Mouse (Mus musculus) right cerebral cortex, postnatal 25 days (tissue): ENCODE results near the gene Cela2a.

Experiments used
- DNase-seq: peaks from one replicate; pipeline ENCODE4 v3.0.0; 2022

Gene Cela2a

DNA sequence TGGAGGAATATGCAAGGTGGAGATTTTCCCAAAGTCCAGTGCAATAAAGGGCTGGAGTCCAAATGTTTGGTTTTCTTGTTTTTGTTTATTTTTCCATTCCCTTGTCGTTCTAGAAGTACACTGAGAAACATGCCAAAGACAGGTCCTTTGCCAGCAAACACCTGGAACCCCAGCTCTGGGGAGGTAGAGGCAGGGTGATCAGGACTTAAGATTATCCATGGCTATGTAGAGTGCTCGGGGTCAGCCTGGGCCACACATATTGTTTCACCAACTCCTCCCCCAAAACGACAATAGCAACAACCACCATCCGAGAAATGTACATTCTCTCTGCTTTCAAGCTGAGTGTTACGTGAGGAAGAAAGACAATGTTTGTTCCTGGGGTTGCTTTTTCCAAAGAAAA, at the start of gene Cela2a:
Cela2a (minus strand) TSS at position 101 of the 400 bp plus-strand sequence.
- DNase-seq = no peak

DNA sequence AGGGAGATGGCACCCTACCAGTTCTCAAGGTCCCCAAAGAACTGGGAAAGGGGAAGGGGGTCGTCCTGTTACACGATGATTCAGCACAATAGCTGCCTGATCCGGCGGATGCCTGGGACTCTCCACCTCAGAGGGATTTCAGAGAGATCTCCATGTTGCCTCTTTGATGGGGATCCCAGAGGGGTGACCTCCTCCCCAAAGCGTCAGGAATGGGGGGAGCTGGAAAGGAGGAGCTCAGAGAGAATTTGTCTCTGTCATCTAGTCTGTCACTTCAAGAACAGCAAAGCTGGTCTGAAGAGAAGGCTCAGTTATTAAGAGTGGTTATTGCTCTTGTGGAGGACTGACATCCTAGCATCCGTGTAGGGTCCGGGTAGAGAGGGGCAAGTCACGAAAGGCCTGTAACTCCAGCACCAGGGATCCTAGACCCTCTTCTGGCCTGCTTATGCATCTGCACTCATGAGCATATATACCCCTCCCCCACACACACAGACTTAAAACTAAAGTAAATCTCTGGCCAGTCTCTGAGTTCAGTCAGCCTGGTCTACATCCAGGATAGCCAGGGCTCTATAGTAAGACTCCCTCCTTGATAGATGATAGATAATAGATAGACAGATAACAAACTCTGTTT, 49.6 kb upstream of the Cela2a start:
- DNase-seq = no peak

DNA sequence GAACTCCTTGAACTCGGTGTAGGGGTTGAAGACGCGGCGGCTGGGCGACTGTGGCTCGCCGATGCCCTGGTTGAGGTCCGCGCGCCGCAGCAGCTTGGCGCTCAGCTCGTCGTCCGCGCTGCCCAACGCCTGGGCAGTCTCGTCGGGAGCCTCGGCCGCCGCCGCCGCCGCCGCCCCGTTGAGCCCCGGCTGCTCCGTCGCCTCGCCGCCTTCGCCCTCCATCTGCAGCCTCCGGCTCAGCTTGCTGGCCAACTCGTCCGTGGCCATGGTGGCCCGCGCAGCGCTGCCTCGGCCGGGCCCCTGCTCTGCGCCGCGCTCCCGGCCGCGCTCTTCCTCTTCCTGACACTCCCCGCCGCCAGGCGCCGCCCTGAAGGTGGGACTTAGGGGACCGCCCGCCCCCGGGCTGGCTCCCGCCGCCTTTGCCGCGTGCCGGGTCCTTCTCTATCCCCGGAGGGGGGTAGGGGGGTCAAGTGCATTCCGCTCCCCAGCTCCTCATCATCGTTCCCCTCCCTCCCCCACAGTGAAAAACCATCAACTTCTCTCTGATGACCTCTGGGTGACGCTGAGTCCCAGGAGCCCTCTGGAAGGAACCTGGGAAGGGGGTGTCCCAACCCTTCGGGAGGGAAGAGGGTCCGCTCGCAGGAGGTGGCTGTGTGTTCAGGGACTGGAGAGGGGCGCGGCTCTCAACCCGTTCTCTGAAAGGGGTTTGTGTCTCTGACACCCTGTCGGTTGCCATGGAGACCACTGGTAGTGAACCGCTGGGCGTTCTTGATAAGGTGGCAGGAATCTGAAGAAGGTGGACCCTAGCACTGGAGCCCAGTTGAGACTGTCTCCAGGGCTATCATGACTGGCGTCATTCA, 48.9 kb upstream of the Cela2a start, which contains the start of gene Efhd2:
Efhd2 (minus strand) TSS at position 320 of the 860 bp plus-strand sequence.
- peak; percentile 87 for DNase-seq

DNA sequence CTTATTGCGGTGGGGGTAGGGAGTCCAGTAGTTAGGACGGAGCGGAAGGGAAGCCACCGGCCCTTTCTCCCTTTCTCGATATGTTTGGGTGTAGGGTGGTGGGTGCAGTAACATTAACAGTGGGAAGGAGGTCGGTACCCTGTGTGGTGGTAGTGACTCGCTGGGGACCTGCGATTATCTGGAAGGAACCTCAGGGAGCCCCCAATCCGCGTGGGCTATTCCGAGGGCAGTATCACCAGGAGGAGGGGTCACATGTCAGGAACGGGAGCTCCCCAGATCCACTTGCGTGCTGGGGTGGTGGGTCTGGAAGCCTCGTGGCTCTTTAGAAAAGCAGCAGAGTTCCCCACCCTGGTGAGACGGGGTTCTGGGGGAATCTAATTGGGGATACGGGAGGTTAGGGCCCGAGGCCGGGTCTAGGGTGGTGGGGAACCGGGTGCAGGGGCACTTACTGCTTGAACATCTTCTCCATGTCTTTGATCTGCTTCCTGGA, 48.2 kb upstream of the Cela2a start:
- no peak for DNase-seq

DNA sequence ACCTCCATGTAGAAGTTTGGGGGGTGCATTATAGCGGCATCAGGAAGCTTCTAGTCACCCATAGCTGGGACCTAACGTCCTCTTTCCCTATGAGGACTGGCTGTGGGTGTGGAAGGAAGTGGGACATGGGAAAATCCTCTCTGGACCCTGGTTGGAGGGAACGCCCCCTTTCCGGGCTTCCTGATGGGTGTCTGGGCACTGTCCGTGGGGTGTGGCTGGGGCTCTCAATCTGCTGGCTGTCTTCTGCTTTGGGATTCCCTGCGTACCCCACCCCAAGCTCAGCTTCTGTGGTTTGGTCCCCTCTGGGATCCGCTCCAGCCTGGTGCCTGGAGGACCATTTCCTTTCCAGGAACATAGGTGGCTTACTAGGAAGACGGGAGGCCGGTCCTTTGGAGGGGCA, 47.0 kb upstream of the Cela2a start:
- DNase-seq = no peak

DNA sequence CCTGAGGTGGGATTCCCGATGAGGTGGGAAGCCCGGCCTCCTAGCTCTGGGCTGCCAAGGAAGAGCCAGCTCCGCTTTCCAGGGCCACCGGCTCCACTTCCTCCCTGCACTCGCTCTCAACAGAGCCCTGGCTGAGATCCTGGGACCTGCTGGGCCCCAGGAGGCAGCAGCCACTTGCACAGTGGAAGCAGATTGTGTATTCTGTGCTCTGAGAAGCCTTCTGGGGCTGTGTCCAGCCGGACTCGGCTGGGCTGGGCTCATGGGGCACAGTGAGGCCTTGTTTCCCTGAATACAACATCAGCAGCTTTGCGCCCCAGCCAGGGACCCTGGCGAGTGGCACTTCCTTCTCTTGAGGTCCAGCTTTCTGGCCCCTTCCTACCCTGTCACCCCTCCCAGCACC, 45.9 kb upstream of the Cela2a start:
- DNase-seq = peak; percentile 69

DNA sequence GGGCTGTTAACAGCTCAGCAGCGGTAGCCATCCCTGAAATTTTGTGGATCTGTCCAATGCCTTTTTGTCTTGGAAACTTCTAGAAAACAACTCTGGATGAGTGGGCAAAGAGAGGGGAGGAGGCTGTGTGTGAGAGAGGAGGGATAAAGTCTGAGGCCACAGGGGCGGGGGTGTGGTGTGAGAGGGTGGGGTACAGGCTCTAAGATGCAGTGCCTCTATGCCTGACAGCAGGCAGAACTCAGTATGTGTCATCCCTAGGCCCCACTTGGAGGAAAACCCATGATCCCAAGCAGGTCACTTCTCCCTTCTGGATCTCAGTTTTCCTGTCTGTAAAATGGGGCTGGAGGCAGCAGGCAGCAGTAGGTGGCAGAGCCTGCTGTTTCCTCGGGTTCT, 45.4 kb upstream of the Cela2a start:
- DNase-seq = peak; percentile 6

DNA sequence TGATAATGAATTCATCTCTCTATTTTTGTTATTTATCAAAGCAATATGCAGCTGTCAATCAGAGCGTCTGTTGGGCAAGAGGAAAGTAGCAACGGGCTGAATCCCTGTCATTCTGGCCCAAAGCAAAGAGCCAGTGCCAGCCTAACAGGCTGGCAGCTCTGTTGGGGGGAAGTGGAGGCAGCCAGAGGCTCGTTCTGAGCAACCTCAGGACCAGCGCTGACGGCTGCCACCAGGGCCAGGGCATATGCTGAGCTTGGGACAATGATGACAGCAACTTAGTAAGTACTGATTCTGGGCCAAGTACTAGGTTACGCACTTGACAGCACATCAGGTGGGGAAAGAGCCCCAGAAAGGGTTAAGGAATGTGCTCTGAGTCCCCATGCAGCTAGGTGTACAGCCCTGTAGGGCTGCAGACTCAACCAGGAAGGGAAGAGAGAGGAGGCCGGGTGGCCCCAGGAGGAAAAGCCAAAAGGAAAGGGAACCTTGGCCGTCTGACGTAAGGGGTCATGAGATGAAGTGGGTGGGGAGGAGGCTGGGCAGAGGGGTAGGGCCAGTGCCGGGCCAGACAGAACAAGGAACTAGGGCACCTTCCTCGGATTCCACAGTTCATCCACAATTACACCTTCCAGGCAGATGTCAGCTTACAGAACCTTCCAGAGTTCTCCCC, 44.8 kb upstream of the Cela2a start:
- DNase-seq = peak; percentile 7

DNA sequence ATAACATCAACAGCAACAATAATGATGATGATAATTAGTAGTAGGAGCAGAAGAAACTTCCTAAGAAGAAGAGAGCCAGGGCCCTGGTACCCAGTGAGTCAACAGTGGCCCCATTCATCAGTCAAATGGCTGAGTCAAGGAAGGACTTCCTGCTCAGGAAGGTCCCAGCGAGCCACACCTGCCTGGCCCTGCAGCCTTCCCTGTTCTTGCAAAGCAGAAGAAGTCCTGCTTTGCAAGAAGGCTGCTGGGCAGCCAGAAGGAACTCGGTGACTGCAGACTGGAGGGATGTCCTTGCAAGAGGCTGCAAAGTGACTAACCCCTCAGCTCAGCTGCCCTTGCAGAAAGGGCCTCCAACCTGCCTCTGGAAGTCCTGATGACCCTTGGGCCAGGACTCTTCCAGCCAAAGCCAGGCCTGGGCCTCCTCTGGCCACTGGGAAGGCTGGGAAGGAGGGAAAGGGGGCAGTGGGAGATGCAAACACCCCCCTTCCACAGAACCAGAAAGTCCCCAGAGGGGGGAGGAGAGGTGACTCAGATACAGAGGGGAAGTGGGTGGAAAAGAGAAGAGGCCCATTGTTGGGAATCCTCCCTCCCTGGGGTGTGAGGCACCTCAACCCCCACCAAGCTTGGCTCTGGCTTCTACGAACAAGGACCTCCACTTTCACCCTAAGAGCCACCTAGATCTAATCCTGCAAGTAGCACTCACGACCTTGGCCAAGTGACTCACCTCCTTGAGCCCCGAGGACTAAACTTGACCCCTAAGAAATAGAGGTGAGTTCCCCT, 43.7 kb upstream of the Cela2a start:
- DNase-seq = no peak

DNA sequence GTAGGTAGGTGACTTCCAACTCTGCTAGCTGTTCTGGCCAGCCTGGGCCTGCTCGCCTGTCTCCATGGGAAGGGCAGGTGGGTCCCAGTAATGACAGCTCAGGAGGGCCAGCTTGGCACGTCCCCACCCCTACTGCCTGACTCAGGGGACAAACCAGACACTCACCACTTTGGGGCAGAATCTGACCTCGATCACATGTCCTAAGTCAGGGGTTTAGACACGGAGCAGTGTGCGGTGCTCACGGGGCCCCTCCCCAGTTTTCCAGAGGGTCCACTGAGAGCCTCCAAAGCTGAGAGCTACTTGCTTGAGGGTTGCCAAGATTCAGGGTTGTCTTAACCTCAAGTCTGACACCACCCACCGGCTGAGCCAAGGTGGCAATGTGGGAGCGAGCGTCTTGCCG, 42.1 kb upstream of the Cela2a start:
- no peak for DNase-seq

DNA sequence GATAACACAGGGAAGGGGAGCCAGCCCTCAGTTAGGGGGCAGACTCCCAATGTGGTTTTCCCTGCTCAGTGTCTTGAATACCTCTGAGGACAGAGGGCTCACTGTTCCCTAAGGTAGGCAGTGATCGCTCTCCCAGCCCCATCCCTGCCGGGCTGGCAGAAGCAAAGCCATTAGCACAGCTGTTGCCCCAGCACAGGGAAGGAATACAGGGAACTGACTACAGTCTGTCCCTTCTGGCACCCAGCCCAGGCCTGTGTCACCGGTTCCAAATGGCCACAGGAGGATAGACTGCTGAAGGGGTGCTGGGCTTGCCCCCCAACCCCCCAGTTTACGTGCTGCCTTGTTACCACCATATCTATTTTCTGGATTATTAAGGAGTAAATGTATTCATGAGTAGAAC, 41.5 kb upstream of the Cela2a start:
- DNase-seq = no peak

DNA sequence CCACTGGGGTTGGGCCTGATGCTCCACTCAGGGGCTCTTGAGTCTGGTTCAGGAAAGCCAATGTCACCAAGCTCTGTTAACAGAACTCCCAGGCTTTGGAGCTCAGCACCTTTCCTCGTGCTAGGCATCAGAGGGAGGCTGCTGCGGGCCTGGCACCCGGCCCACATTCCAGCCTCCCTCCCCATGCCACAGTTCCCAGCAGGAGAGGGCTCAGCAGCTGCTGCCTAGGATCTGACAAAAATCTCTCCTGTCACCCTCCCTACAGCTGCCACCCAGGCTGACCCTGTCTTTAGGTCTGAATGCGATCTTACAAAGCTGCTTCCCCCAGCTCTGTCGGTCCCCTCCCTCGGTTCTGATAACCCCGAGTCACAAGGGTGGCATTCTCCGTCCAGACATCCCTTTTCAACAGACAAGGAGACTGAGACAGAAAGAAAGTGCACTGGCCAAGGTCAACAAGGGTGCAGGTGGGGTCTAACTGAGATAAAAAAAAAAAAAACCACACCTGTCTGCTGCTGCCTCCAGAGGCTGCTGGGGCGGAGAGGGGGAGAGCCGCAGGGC, 41.1 kb upstream of the Cela2a start:
- no peak for DNase-seq

DNA sequence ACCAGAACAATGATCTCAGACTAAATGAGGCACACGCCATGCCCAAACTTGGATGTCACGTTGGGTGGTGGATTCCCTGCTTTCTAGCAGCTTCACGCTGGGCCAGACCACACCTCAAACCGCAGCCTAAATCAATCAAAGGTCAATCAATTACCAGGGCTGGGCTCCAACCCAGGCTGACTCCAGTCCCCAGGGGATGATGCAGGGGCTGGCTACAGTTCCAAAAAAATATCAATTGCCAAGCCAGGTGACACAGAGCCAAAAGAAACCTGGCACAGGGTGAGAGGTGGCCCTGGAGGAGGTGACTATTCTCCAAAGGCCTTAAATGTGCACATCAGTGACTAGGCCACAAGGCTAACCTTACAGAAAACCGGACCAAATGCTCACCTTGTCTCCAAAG, 39.6 kb upstream of the Cela2a start:
- DNase-seq = no peak

DNA sequence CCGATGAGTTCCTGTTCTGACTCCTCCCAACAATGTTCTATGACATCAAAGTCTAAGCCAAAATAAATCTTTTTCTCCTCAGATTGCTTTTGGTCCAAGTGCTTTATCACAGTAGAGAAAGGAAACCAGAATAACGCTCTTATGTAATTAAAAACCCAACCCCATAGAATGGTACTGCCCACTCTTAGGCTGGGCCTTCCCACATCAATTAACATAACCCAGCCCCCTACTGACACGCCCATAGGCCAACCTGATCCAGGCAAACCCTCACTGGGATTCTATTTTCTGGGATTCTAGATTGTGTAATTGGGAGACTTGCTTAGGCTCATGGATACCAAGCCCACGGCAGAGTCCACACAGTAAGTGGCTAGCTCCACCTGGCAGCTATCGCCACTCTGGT, 39.0 kb upstream of the Cela2a start:
- DNase-seq = no peak

DNA sequence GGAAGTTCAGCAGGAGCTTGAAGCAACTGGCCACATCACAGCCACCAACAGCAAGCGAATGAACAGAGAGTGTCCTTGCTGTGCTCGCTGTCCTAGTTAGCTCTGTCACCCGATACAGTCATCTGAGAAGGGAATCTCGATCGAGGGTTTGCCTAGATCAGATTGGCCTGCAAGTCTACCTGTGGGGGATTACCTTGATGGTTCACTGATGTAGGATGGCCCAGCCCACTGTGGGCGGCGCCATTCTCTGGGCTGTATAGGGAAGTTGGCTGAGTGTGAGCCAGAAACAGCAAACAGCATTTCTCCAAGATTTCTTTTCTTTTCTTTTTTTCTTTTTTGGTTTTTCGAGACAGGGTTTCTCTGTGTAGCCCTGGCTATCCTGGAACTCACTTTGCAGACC, 38.5 kb upstream of the Cela2a start:
- DNase-seq = no peak

DNA sequence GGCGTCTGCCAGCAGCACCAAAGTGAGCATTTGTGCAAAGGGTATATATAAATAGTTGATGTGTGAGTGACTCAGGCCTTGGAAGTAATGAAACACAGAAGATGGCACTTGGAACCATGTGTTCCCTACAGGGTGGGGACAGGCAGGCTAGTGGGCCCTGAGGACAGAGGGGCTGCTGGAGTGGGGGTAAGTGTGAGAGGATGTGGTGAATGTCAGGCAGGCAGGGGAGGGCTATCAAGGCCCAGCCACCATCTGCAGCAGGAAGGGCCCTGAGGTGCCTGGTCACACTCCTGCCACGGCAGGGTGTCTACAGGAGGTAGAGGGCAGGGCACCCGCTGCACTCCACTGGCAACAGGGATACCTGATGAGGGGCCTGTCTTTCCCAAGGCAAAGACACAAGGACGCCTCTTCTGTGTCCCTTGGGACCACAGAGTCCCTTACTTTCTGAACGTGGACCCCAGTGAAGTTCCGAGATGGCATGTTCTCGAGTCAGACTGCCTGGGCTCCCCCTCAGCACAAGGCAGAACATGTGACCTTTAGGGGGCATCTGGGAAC, 37.8 kb upstream of the Cela2a start:
- no peak for DNase-seq

DNA sequence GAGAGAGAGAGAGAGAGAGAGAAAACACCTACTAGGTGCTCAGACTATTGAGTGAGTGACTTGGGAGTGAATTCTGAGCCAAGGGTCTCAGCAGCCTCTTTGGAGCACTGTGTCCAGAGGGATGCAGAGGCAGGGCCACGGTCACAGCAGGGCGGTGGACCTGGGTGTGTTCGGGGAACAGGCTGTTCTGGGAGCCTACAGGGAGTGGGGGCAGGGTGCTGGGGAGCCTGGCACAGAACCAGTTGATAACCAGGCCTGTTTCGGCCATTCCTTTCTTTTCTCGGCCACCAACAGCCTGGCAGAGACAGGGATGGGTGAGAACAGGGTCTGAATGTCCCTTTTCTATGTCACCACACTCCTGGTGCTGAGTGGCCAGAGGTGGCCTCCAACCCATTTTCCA, 36.9 kb upstream of the Cela2a start:
- DNase-seq = no peak

DNA sequence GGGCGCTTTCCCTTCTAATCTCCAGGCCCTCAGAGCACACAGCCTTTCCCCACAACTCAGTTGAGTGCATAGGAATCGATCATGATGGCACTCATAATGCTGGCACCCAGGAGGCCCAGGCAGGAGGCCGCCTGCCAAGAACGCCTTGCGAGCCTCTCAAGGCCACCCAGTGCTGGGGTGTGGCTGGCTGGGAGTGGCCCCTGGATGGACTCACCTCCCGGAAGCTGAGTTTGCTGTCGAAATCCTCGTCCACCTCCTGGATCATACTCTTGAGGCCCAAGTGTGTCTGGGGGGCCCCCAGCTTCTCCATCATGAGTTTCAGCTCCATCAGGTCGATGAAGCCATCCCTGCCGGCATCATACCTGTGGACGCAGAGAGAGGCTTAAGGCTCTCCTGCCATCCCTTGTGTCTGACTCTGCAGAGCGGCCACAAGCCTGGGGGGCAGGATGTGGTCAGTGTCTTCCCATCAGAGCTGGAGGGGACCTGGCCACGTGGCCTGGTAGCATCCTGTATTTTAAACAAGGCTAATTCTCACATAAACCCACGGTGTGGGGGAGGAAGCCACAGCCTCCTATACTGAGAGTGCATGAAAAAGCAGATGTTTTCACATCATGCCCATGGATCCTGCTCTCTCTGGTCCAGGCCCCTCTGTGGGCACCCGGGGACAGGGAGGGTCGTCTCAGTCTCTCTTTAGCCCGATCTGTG, 35.8 kb upstream of the Cela2a start:
- DNase-seq = no peak

DNA sequence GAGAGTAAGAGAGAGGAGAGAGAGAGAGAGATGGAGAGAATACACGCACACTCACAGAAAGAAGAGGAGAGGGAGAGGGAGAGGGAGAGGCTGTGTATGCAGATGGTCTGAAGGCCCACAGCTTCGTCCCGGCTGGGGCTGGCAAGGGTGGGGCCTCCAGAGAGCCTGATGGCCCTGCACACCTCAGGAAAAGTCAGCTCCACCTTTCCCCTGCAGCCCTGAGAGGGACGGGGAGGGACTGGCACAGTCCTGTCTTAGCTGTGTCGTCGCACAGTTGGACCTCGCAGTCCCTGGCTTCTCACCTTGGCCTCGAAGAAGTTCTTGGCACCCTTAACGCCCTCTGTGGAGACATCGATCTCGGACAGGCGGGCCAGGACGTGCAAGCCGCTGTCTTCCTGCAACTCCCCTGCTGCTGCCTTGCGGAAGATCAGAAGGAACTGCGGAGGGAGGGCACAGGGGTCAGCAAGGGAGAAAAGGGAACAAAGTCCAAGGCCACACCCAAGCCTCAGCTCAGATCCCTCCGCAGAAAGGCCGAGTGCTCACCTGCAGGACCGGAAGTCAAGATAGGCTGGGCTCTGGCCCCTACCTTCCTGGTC, 34.4 kb upstream of the Cela2a start:
- no peak for DNase-seq

DNA sequence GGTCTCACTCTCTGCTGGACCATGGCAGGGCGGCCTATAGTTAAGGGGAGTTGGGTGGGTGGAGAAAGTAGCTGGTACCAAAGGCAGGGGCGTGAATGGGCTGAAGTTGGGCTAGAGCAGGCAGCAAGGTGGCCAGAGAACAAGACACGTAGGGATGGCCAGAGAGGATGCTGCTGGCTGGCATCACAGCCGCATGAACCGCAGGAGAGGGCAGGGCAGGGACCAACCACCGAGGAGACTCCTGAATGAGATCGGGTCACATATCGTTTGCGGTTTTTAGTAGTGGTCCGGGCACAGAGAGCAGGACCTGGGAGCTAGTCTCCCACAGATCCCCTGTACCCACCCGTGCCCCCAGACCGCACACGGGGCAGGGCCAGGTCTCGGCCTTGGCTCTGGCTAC, 33.4 kb upstream of the Cela2a start:
- no peak for DNase-seq

DNA sequence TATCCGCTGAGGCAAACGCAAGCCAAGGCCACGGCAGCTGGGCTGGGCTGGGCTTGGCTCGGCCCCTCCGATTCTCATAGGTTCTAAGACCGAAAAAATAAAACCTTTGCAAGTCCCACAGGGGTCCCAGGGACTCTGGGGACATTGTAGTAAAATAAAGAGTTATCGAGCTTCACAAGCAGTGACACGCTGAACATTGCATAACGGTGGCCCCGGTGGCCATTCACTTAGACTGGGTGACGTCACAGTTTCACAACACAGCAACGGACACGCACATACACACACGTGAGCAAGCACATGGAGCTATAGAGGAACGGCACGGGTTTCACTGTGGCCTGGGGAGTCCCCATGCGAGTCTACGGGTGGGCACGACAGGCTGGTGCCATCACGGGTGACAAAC, 32.5 kb upstream of the Cela2a start:
- no peak for DNase-seq
